Mouse (Mus musculus): ENCODE measurements around the gene Psg25. TPM values are rescaled to one million over a fixed set of nuclear protein-coding genes. Genes with fewer than 3 reads are reported as not detected.
"Not testable (repeated sequence)": the region's sequence is repeated elsewhere in the genome, so short reads cannot be mapped to it uniquely, and the experiment has no call there.

Gene Psg25
- total RNA-seq (2022) = not detected

- DNase-seq = no peak
Observed at GRCm38 (mm10) chr7:18532169-18532568, at the start of gene Psg25. Gene Psg25 (minus strand): TSS chr7:18532269.

- DNase-seq = no peak
Observed at GRCm38 (mm10) chr7:18567205-18567604, 35.1 kb upstream of the Psg25 start, which contains the start of gene Psg27. Gene Psg27 (minus strand): TSS chr7:18567305.

DNA sequence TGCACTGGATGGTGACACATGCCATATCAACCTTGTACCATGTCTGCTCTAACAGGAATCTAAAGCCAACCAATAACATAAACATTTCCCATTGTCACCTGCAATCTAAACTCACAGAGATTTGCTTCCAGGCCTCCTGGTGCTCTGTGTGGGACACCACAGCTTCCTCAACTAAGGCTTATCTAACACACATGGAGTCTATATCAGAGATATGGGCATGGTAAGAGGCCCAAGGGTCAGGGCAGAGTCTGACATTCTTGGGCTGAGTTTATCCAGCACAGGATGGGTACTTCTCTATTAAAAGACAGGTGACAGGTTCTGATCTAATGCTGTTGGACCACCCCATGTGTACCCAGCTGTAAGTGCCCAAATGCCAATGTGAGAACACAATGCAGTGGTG, 27.8 kb upstream of the Psg25 start:
- no peak for DNase-seq

DNA sequence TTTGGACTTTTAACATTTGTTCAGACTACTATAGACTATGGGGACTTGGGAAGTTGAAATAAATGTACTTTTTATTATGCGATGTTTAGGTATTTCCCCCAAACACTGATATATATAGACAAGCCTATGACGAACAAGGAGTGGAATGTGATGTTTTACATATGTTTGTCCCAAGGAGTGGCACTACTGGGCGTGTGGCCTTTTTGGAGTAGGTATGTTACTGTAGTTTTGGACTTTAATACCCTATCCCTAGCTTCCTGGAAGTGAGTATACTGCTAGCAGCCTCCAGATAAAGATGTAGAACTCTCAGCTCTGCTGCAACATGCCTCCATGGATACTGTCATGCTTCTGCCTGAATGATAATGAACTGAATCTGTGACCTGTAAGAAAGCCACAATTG, 23.7 kb upstream of the Psg25 start:
- DNase-seq = not testable (repeated sequence)

- DNase-seq = no peak
Observed at GRCm38 (mm10) chr7:18533420-18533819, 1.4 kb upstream of the Psg25 start.

DNA sequence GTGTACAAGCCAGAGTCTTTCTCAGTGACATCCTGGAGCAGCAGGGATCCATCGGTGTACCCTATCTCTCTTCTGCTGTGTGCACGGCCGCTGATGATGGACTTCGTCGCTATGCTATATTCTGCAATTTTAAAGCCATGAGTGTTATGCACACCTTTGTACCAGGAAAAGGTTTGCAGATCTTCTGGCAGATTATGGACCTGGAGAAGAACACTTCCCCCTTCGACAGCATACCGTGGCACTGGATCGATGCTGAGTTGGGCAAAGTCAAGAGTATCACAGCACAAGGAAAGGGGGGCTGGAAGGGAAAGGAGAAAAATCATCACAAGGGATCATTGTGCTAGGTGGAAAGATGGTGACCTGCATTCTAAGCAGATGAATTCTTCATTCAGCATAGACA, 7.4 kb downstream of the Psg25 start:
- DNase-seq = no peak

GRCm38 (mm10) chr7:18512848-18513247, 19.2 kb downstream of the Psg25 start:
- not testable (repeated sequence) for DNase-seq

- DNase-seq = not testable (repeated sequence)
Observed at GRCm38 (mm10) chr7:18512417-18512816, 19.7 kb downstream of the Psg25 start.

GRCm38 (mm10) chr7:18511479-18511878, 20.6 kb downstream of the Psg25 start:
- no peak for DNase-seq

DNA sequence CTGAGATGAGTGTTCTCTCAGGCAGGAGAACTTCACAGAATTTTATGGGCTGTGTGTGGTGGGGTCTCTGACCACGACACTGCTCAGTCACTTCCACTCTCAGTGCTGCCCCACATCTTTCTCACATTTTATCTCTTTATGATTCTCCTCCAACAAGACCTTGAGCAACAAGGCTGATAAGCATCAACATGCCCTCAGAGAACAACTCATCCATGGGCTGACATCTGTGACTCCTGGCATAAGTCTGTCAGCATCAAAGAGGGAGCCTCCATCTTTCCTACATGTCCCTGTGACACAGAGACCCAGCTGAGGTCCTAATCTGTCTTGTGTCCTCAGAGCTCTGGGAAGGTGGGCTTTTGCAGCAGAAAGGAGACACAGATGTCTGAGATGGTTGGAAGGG, 48.0 kb downstream of the Psg25 start, which contains the start of gene Psg26:
Psg26 (minus strand) TSS at position 101 of the 400 bp plus-strand sequence.
- DNase-seq = no peak

Other genes with a start within 250 kb of the Psg25 start
- gene Psg18, start 177.3 kb downstream of the Psg25 start, total RNA-seq (2022) = not detected
- gene Psg28, start 100.2 kb downstream of the Psg25 start, total RNA-seq (2022) = not detected
- not detected for gene Psg26, start 48.1 kb downstream of the Psg25 start, total RNA-seq (2022)
- not detected for gene Psg27, start 35.0 kb upstream of the Psg25 start, total RNA-seq (2022)
- not detected for gene Psg23, start 84.2 kb upstream of the Psg25 start, total RNA-seq (2022)
- not detected for gene Psg21, start 124.5 kb upstream of the Psg25 start, total RNA-seq (2022)
- gene Psg20, start 153.9 kb upstream of the Psg25 start, total RNA-seq (2022) = not detected
- gene Psg22, start 185.8 kb upstream of the Psg25 start, total RNA-seq (2022) = not detected

Data from adrenal gland, adult 8-10 months (tissue).